Mouse (Mus musculus): ENCODE measurements around the gene Fgfr2. TPM values are rescaled to one million over a fixed set of nuclear protein-coding genes. Genes with fewer than 3 reads are reported as not detected.

Gene Fgfr2
- polyA plus RNA-seq (2015; fragmentation: Nextera tagmentation; extraction: Ambion mirVana): 24.1 and 27.7 TPM in 2 replicates

- Histone ChIP-seq H3K4me2 (ENCODE audit: low read length) (peak within 1 kb of the TSS; percentile 100), H3K9ac (ENCODE audit: low read depth, low read length) (peak within 1 kb of the TSS; percentile 93), H3K4me3 (ENCODE audit: low read length) (peak within 1 kb of the TSS; percentile 94), H3K27me3 (replicated peaks; ENCODE audit: control insufficient read depth, insufficient read depth, low read length) (peaks cover 6% of the 10 kb centered on the region; the same call in 1 of the 2 replicates), H3K4me1 (ENCODE audit: control insufficient read depth, insufficient read depth, low read depth, low read length) (peaks cover 23% of the 10 kb centered on the region), H3K9me3 (ENCODE audit: control insufficient read depth, low read length) (no peaks in the 10 kb centered on the region), H3K36me3 (ENCODE audit: control insufficient read depth, insufficient read depth, low read length) (no peaks in the 10 kb centered on the region), H3K27ac (ENCODE audit: low read depth, low read length) (peak within 1 kb of the TSS; percentile 94)
- WGBS: under 1% methylated on average over 36 of the region's 53 CpGs
- ATAC-seq: peak; percentile 73
Measured at GRCm38 (mm10) chr7:133123244-133123998, at the start of gene Fgfr2. Gene Fgfr2, minus strand, starts transcription at chr7:133123350.

DNA sequence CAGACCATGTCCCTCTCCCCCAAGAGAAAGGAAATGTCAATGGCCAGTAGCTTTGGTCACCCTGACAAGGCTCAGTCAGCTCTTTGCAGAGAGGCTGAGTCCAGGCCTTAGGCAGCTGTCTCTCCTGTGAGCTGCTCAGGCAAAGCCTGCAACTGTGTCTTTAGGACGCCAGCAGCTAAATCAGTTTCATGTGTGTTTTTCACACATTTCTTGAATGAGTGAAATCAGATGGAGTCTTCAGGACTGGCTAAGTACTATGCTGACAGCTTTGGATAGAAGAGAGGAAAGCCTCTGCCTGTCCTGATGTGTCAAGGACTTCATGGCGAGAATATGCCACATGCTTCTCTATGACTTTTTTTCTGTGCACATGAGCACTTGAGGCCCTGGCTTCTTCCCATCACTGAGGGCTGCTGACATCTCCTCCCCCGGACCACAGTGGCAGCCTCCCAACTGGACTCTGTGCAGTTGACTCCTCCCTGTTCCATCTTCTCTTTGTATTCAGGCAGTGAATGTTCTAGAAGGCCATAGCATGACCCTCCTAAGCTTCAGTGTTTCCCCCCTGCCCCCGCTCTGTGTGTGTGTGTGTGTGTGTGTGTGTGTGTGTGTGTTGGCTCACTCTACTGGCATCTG, 48.4 kb upstream of the Fgfr2 start:
- no peak overlapping the region for H3K4me2 ChIP-seq (ENCODE audit: low read length)
- no peak overlapping the region for H3K4me3 ChIP-seq (ENCODE audit: low read length)
- H3K27ac ChIP-seq (ENCODE audit: low read depth, low read length): no peak overlapping the region
- no peak for ATAC-seq
- H3K36me3 ChIP-seq (ENCODE audit: control insufficient read depth, insufficient read depth, low read length): no peaks in the 10 kb centered on the region
- no peaks in the 10 kb centered on the region for H3K9me3 ChIP-seq (ENCODE audit: control insufficient read depth, low read length)
- 84% methylated on average over 4 of the region's 4 CpGs for WGBS
- H3K9ac ChIP-seq (ENCODE audit: low read depth, low read length): no peak overlapping the region
- H3K27me3 ChIP-seq (replicated peaks; ENCODE audit: control insufficient read depth, insufficient read depth, low read length): no peaks in the 10 kb centered on the region
- H3K4me1 ChIP-seq (ENCODE audit: control insufficient read depth, insufficient read depth, low read depth, low read length): no peaks in the 10 kb centered on the region

- 76% methylated on average over 3 of the region's 3 CpGs for WGBS
- Histone ChIP-seq H3K4me3 (ENCODE audit: low read length) (no peak overlapping the region), H3K27me3 (replicated peaks; ENCODE audit: control insufficient read depth, insufficient read depth, low read length) (no peaks in the 10 kb centered on the region), H3K27ac (ENCODE audit: low read depth, low read length) (no peak overlapping the region), H3K9me3 (ENCODE audit: control insufficient read depth, low read length) (no peaks in the 10 kb centered on the region), H3K4me1 (ENCODE audit: control insufficient read depth, insufficient read depth, low read depth, low read length) (peaks cover 3% of the 10 kb centered on the region), H3K36me3 (ENCODE audit: control insufficient read depth, insufficient read depth, low read length) (no peaks in the 10 kb centered on the region), H3K9ac (ENCODE audit: low read depth, low read length) (no peak overlapping the region), H3K4me2 (ENCODE audit: low read length) (no peak overlapping the region)
- ATAC-seq: no peak
Measured at GRCm38 (mm10) chr7:133168928-133169327, 45.8 kb upstream of the Fgfr2 start.

GRCm38 (mm10) chr7:133167903-133168302, 44.8 kb upstream of the Fgfr2 start:
- H3K4me3 ChIP-seq (ENCODE audit: low read length): no peak overlapping the region
- WGBS: 89% methylated on average over 2 of the region's 2 CpGs
- H3K27me3 ChIP-seq (replicated peaks; ENCODE audit: control insufficient read depth, insufficient read depth, low read length): no peaks in the 10 kb centered on the region
- H3K36me3 ChIP-seq (ENCODE audit: control insufficient read depth, insufficient read depth, low read length): no peaks in the 10 kb centered on the region
- peaks cover 3% of the 10 kb centered on the region for H3K4me1 ChIP-seq (ENCODE audit: control insufficient read depth, insufficient read depth, low read depth, low read length)
- no peak overlapping the region for H3K4me2 ChIP-seq (ENCODE audit: low read length)
- H3K9ac ChIP-seq (ENCODE audit: low read depth, low read length): no peak overlapping the region
- no peaks in the 10 kb centered on the region for H3K9me3 ChIP-seq (ENCODE audit: control insufficient read depth, low read length)
- H3K27ac ChIP-seq (ENCODE audit: low read depth, low read length): no peak overlapping the region
- no peak for ATAC-seq

DNA sequence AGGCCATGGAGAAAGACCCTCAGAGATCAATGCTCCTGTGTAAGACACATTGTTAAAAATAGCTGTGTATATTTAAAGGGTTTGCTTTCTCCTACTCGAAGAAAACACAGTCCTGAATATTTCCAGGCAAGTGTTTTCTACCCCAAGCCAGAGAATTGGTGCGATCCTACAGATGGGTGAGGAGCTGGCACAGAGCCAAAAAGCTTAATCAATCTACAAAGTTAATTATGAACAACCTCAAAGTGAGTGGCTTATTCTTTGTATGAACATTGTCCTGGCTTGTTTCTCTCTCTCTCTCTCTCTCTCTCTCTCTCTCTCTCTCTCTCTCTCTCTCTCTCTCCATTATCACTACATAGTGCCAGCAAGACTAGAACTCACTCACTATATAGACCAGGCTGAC, 41.6 kb upstream of the Fgfr2 start:
- H3K9ac ChIP-seq (ENCODE audit: low read depth, low read length): no peak overlapping the region
- H3K9me3 ChIP-seq (ENCODE audit: control insufficient read depth, low read length): no peaks in the 10 kb centered on the region
- H3K36me3 ChIP-seq (ENCODE audit: control insufficient read depth, insufficient read depth, low read length): no peaks in the 10 kb centered on the region
- no peak for ATAC-seq
- H3K4me2 ChIP-seq (ENCODE audit: low read length): no peak overlapping the region
- no peak overlapping the region for H3K4me3 ChIP-seq (ENCODE audit: low read length)
- H3K4me1 ChIP-seq (ENCODE audit: control insufficient read depth, insufficient read depth, low read depth, low read length): peaks cover 7% of the 10 kb centered on the region
- H3K27ac ChIP-seq (ENCODE audit: low read depth, low read length): no peak overlapping the region
- no peaks in the 10 kb centered on the region for H3K27me3 ChIP-seq (replicated peaks; ENCODE audit: control insufficient read depth, insufficient read depth, low read length)
- WGBS: 56% methylated on average over 2 of the region's 2 CpGs

GRCm38 (mm10) chr7:133163011-133163410, 39.9 kb upstream of the Fgfr2 start:
- Histone ChIP-seq H3K27me3 (replicated peaks; ENCODE audit: control insufficient read depth, insufficient read depth, low read length) (no peaks in the 10 kb centered on the region), H3K4me1 (ENCODE audit: control insufficient read depth, insufficient read depth, low read depth, low read length) (peaks cover 7% of the 10 kb centered on the region), H3K4me2 (ENCODE audit: low read length) (no peak overlapping the region), H3K36me3 (ENCODE audit: control insufficient read depth, insufficient read depth, low read length) (no peaks in the 10 kb centered on the region), H3K9me3 (ENCODE audit: control insufficient read depth, low read length) (no peaks in the 10 kb centered on the region), H3K9ac (ENCODE audit: low read depth, low read length) (no peak overlapping the region), H3K4me3 (ENCODE audit: low read length) (no peak overlapping the region), H3K27ac (ENCODE audit: low read depth, low read length) (no peak overlapping the region)
- no peak for ATAC-seq
- WGBS: 65% methylated on average over 5 of the region's 5 CpGs

DNA sequence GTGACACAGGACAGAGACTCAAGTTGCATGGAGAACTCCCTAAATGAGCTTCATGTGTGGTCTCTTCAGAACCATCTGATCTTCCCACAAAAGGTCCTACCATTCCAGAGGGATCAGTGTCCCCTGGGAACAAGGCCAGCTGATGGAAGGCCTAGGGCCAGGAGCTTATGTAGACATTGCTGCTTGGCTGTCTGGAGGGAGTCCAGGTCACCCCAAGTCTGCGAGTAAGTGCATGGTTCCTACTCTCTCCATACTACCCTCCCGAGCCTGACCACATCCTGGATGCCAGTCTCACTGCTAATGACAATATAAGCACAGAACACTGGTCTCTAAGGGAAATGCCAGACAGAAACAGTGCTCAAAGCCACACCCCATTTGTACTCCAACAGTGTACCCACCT, 39.0 kb upstream of the Fgfr2 start:
- Histone ChIP-seq H3K36me3 (ENCODE audit: control insufficient read depth, insufficient read depth, low read length) (no peaks in the 10 kb centered on the region), H3K27ac (ENCODE audit: low read depth, low read length) (no peak overlapping the region), H3K9ac (ENCODE audit: low read depth, low read length) (no peak overlapping the region), H3K4me1 (ENCODE audit: control insufficient read depth, insufficient read depth, low read depth, low read length) (peaks cover 7% of the 10 kb centered on the region), H3K4me3 (ENCODE audit: low read length) (no peak overlapping the region), H3K9me3 (ENCODE audit: control insufficient read depth, low read length) (no peaks in the 10 kb centered on the region), H3K4me2 (ENCODE audit: low read length) (no peak overlapping the region), H3K27me3 (replicated peaks; ENCODE audit: control insufficient read depth, insufficient read depth, low read length) (no peaks in the 10 kb centered on the region)
- no peak for ATAC-seq
- WGBS: 70% methylated on average over 2 of the region's 2 CpGs

- no peak overlapping the region for H3K27ac ChIP-seq (ENCODE audit: low read depth, low read length)
- WGBS: 49% methylated on average over 7 of the region's 7 CpGs
Measured at GRCm38 (mm10) chr7:133161362-133162080, 38.4 kb upstream of the Fgfr2 start.

GRCm38 (mm10) chr7:133159519-133159918, 36.4 kb upstream of the Fgfr2 start:
- Histone ChIP-seq H3K27me3 (replicated peaks; ENCODE audit: control insufficient read depth, insufficient read depth, low read length) (no peaks in the 10 kb centered on the region), H3K36me3 (ENCODE audit: control insufficient read depth, insufficient read depth, low read length) (no peaks in the 10 kb centered on the region), H3K4me3 (ENCODE audit: low read length) (no peak overlapping the region), H3K9me3 (ENCODE audit: control insufficient read depth, low read length) (no peaks in the 10 kb centered on the region), H3K9ac (ENCODE audit: low read depth, low read length) (no peak overlapping the region), H3K4me2 (ENCODE audit: low read length) (no peak overlapping the region), H3K27ac (ENCODE audit: low read depth, low read length) (no peak overlapping the region), H3K4me1 (ENCODE audit: control insufficient read depth, insufficient read depth, low read depth, low read length) (peaks cover 5% of the 10 kb centered on the region)
- 91% methylated on average over 3 of the region's 3 CpGs for WGBS
- ATAC-seq: no peak

More at GRCm38 (mm10) chr7:133161362-133162080, 38.4 kb upstream of the Fgfr2 start:
- no peak overlapping the region for H3K9ac ChIP-seq (ENCODE audit: low read depth, low read length)
- peaks cover 7% of the 10 kb centered on the region for H3K4me1 ChIP-seq (ENCODE audit: control insufficient read depth, insufficient read depth, low read depth, low read length)
- no peak; the same call in 1 of the 2 replicates for ATAC-seq
- no peak overlapping the region for H3K4me2 ChIP-seq (ENCODE audit: low read length)
- H3K4me3 ChIP-seq (ENCODE audit: low read length): no peak overlapping the region
- no peaks in the 10 kb centered on the region for H3K9me3 ChIP-seq (ENCODE audit: control insufficient read depth, low read length)
- no peaks in the 10 kb centered on the region for H3K27me3 ChIP-seq (replicated peaks; ENCODE audit: control insufficient read depth, insufficient read depth, low read length)
- no peaks in the 10 kb centered on the region for H3K36me3 ChIP-seq (ENCODE audit: control insufficient read depth, insufficient read depth, low read length)
